Mouse (Mus musculus) liver, adult 2 months (tissue): ENCODE measurements around the gene Ttll11. TPM values are rescaled to one million over a fixed set of nuclear protein-coding genes. Genes with fewer than 3 reads are reported as not detected.

Experiments used
- DNase-seq: peaks from one replicate; pipeline ENCODE4 v3.0.0-alpha.2; 2011; ENCODE audit warnings: low read depth, low spot score; ENCODE audit errors: extremely low read depth
- H3K27ac ChIP-seq: fragments of 200-500 bp; replicated peaks from 2 replicates; pipeline ENCODE4 v1.5.1; 2012; ENCODE audit warnings: low read depth, mild to moderate bottlenecking, control low read depth, inconsistent platforms, low read length; ENCODE audit not compliant: insufficient read depth
- H3K27me3 ChIP-seq: fragments of 200-500 bp; 2 replicates; pipeline ENCODE4 v1.6.1; 2012; ENCODE audit warnings: mild to moderate bottlenecking, moderate library complexity, low read length, inconsistent platforms; ENCODE audit not compliant: control insufficient read depth, insufficient read depth
- H3K36me3 ChIP-seq: fragments of 200-500 bp; 2 replicates; pipeline ENCODE4 v1.6.1; 2012; ENCODE audit warnings: low read length, inconsistent platforms; ENCODE audit not compliant: control insufficient read depth, insufficient read depth
- H3K4me1 ChIP-seq: fragments of 200-500 bp; 2 replicates; pipeline ENCODE4 v1.6.1; 2011; ENCODE audit warnings: low read length; ENCODE audit not compliant: control insufficient read depth, insufficient read depth
- H3K4me3 ChIP-seq: fragments of 200-500 bp; 2 replicates; pipeline ENCODE4 v1.5.1; 2011; ENCODE audit warnings: low read depth, mild to moderate bottlenecking, control low read depth, low read length, moderate library complexity; ENCODE audit not compliant: insufficient read depth
- H3K79me2 ChIP-seq: fragments of 200-500 bp; 2 replicates; pipeline ENCODE4 v1.6.1; 2012; ENCODE audit warnings: inconsistent platforms, mild to moderate bottlenecking, low read length, moderate library complexity; ENCODE audit not compliant: control insufficient read depth, insufficient read depth
- H3K9ac ChIP-seq: fragments of 200-500 bp; 2 replicates; pipeline ENCODE4 v1.6.1; 2012; ENCODE audit warnings: low read depth, mild to moderate bottlenecking, control low read depth, inconsistent platforms, low read length
- CTCF ChIP-seq: fragments of 200-500 bp; IDR thresholded peaks from 2 replicates; pipeline ENCODE4 v1.5.1; 2011; ENCODE audit warnings: low read depth, low read length, control low read depth
- POLR2A ChIP-seq: fragments of 200-500 bp; IDR thresholded peaks from 2 replicates; pipeline ENCODE4 v1.6.1; 2011; ENCODE audit warnings: low read length, control low read depth; ENCODE audit not compliant: insufficient read depth; ENCODE audit errors: extremely low read depth
- WGBS: fragments of 180-500 bp; shearing (Covaris S2); methylation state at CpG from one replicate; pipeline ENCODE4 v1.1.7; 2018; 5-methylcytosine and 5-hydroxymethylcytosine counted together
- polyA plus RNA-seq: library from polyadenylated mRNA; depleted of rRNA; stranded (reverse); fragments of >200 nt; gene quantifications from 2 replicates; pipeline ENCODE4 v1.2.3, GENCODE M21; 2012
- total RNA-seq: library from RNA; depleted of rRNA; stranded (reverse); fragments of >200 nt; gene quantifications from 2 replicates; pipeline ENCODE4 v1.2.3, GENCODE M21; 2014

Ttll11 gene
- total and polyA plus RNA-seq, 2 experiments, result 0.09 to 0.55 TPM

- no peaks in the 10 kb centered on the region for H3K36me3 ChIP-seq
- H3K27me3 ChIP-seq, result no peaks in the 10 kb centered on the region
- DNase-seq, result no peak
- H3K4me1 ChIP-seq, result no peaks in the 10 kb centered on the region
- TF ChIP-seq CTCF (no peak), POLR2A (no peak)
- no peak overlapping the region for H3K4me3 ChIP-seq
- no peak overlapping the region for H3K27ac ChIP-seq
- no peak overlapping the region for H3K9ac ChIP-seq
- 68% methylated on average over 7 of the region's 7 CpGs for WGBS
- no peaks in the 10 kb centered on the region for H3K79me2 ChIP-seq
Observed at GRCm38 (mm10) chr2:35746638-35747037, 233.1 kb downstream of the Ttll11 start.

- Histone ChIP-seq H3K79me2 (no peaks in the 10 kb centered on the region), H3K9ac (no peak overlapping the region), H3K36me3 (no peaks in the 10 kb centered on the region), H3K27me3 (no peaks in the 10 kb centered on the region), H3K27ac (no peak overlapping the region), H3K4me1 (no peaks in the 10 kb centered on the region), H3K4me3 (no peak overlapping the region)
- TF ChIP-seq POLR2A (no peak), CTCF (no peak)
- no peak for DNase-seq
- 92% methylated on average over 10 of the region's 10 CpGs for WGBS
Observed at GRCm38 (mm10) chr2:35745876-35746275, 233.8 kb downstream of the Ttll11 start.

- TF ChIP-seq POLR2A, result no peak
- no peak for TF ChIP-seq CTCF
- Histone ChIP-seq H3K27me3 (no peaks in the 10 kb centered on the region), H3K9ac (no peak overlapping the region), H3K4me3 (no peak overlapping the region), H3K27ac (no peak overlapping the region), H3K4me1 (no peaks in the 10 kb centered on the region), H3K36me3 (no peaks in the 10 kb centered on the region), H3K79me2 (no peaks in the 10 kb centered on the region)
- 79% methylated on average over 13 of the region's 13 CpGs for WGBS
- no peak for DNase-seq
Observed at GRCm38 (mm10) chr2:35739669-35740254, 240.0 kb downstream of the Ttll11 start.

GRCm38 (mm10) chr2:35737467-35738027 lies 242.2 kb downstream of the Ttll11 start:
- no peak for DNase-seq
- H3K27me3 ChIP-seq, result no peaks in the 10 kb centered on the region
- TF ChIP-seq POLR2A, result no peak
- no peak for TF ChIP-seq CTCF
- no peaks in the 10 kb centered on the region for H3K79me2 ChIP-seq
- H3K27ac ChIP-seq, result no peak overlapping the region
- no peaks in the 10 kb centered on the region for H3K4me1 ChIP-seq
- no peaks in the 10 kb centered on the region for H3K36me3 ChIP-seq
- 89% methylated on average over 7 of the region's 7 CpGs for WGBS
- no peak overlapping the region for H3K9ac ChIP-seq
- no peak overlapping the region for H3K4me3 ChIP-seq

GRCm38 (mm10) chr2:35736061-35736460 lies 243.7 kb downstream of the Ttll11 start:
- Histone ChIP-seq H3K79me2 (no peaks in the 10 kb centered on the region), H3K27ac (no peak overlapping the region), H3K4me3 (no peak overlapping the region), H3K36me3 (no peaks in the 10 kb centered on the region), H3K9ac (no peak overlapping the region), H3K27me3 (no peaks in the 10 kb centered on the region), H3K4me1 (no peaks in the 10 kb centered on the region)
- 84% methylated on average over 2 of the region's 2 CpGs for WGBS
- TF ChIP-seq POLR2A, result no peak
- no peak for TF ChIP-seq CTCF
- no peak for DNase-seq

- no peaks in the 10 kb centered on the region for H3K79me2 ChIP-seq
- TF ChIP-seq CTCF (peak; percentile 54; the same call in 1 of the 2 replicates), POLR2A (no peak)
Observed at GRCm38 (mm10) chr2:35735001-35735400, 244.7 kb downstream of the Ttll11 start.

More at GRCm38 (mm10) chr2:35735001-35735400, 244.7 kb downstream of the Ttll11 start:
- no peak overlapping the region for H3K9ac ChIP-seq
- no peaks in the 10 kb centered on the region for H3K4me1 ChIP-seq
- H3K4me3 ChIP-seq, result no peak overlapping the region
- no peaks in the 10 kb centered on the region for H3K27me3 ChIP-seq
- H3K27ac ChIP-seq, result no peak overlapping the region
- no peaks in the 10 kb centered on the region for H3K36me3 ChIP-seq
- DNase-seq, result no peak
- WGBS, result 98% methylated on average over 2 of the region's 2 CpGs
